Mouse (Mus musculus) urinary bladder, postnatal 25 days (tissue): ENCODE data around the gene Pum2.
"Not testable (repeated sequence)": the region's sequence is repeated elsewhere in the genome, so short reads cannot be mapped to it uniquely, and the experiment has no call there.

Experiments
- DNase-seq: peaks from one replicate; pipeline ENCODE4 v3.0.0; 2022; ENCODE audit warnings: low spot score

Gene Pum2

GRCm38 (mm10) chr12:8673974-8674306, at the start of gene Pum2:
TSS of gene Pum2 (plus strand) at chr12:8674134.
- DNase-seq, result peak; percentile 93

- no peak for DNase-seq
Measured at GRCm38 (mm10) chr12:8629537-8629936, 44.4 kb upstream of the Pum2 start.

DNA sequence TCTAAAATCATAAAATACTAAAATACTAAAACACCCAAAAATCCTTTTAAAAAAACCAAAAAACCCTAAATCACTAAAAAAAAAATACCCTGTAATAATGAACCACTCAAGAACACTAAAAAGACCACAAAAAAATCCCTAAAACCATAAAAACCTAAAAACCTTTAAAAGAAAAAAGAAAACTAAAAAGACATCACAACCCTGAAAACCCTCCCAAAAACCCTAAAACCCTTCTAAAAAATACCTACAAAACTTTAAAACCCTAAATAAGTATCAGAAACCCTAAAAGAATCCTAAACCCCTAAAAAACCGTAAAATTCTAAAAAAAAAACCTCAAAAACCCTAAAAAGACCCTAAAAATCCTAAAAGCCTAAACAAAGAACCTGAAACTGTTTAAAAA, 42.2 kb upstream of the Pum2 start:
- DNase-seq, result no peak

- no peak for DNase-seq
Measured at GRCm38 (mm10) chr12:8632737-8633365, 41.1 kb upstream of the Pum2 start.

DNA sequence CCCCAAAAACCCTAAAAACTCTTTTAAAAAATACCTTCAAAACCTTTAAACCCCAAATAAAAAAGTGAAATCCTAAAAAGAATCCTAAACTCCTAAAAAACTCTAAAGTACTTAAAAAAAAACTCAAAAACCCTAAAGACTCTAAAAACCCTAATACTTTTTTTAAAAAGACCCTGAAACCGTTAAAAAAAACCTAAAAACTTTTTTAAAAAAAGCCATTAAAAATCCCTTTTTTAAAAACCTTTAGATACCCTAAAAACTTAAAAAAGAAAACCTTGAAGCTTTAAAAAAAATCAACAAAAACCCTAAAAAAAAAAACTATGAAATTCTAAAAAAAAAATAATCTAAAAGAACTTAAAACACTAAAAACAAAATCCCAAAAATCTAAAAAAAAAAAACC, 39.6 kb upstream of the Pum2 start:
- no peak for DNase-seq

DNA sequence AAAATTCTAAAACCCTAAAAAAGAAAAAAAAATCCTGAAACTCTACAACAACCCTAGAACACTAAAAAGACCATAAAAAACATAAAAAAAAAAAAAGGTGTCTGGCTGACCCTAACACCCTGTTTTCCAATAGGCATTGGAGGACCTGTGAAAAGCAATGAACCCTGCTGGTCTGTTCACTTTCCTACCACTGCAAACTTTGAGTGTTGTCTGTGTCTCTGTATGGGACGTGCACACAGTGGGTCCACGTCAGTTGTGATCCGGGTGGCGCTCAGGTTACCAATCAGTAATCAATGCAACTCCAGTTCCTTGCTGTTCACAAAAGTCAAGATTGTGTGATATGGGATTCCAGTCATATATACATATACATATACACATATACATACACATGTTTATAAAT, 38.4 kb upstream of the Pum2 start:
- no peak for DNase-seq

GRCm38 (mm10) chr12:8636945-8637344, 37.0 kb upstream of the Pum2 start:
- no peak for DNase-seq

- peak; percentile 78 for DNase-seq
Measured at GRCm38 (mm10) chr12:8638411-8639087, 35.4 kb upstream of the Pum2 start.

- DNase-seq, result not testable (repeated sequence)
Measured at GRCm38 (mm10) chr12:8640186-8640585, 33.7 kb upstream of the Pum2 start.

DNA sequence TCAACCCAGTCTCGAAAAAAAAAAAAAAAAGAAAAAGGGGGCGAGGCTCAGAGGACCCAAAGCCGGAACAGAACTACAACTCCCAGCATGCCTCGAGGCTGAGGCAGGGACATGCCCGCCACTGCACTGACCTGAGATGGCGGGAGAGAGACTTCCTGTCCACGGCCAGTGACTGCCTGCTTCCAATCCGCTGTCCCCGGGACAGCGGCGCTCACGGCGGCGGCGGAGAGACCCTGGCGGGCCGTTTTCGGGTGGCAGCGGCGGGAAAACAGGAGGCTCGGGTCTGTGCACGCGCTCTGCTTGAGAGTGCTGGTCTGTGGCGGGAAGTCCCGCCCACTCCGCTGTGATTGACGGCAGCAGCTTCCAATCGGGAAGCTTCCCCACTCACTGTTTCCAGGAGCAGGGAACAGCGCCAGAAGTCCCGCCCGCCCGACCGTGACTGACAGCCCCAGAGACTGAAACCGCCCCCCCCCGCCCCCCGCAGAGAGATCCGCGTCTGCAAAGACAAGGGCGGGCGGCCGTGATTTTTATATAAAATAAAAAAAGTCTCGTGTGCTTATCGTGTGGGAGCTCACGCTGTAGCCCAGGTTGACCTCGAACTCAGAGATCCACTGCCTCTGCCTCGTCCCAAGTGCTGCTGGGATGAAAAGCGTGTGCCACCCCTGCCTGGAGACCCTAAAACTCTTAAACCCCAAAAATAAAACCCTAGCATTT, 33.1 kb upstream of the Pum2 start:
- DNase-seq, result peak; percentile 99

DNA sequence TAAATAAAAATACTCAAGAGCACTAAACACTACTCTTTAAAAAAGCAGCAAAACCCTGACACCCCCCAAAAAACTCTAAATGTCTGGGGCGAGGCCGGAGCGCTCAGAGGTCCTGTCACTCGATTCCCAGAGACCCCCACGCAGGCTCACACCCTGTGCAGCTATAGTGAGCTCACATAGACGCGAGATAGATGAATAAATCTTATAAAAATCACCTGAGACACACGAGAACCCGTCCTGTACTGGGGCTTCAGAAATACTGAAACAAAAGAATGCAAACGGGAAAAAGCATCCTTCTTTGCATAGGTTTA, 32.6 kb upstream of the Pum2 start:
- DNase-seq, result no peak

DNA sequence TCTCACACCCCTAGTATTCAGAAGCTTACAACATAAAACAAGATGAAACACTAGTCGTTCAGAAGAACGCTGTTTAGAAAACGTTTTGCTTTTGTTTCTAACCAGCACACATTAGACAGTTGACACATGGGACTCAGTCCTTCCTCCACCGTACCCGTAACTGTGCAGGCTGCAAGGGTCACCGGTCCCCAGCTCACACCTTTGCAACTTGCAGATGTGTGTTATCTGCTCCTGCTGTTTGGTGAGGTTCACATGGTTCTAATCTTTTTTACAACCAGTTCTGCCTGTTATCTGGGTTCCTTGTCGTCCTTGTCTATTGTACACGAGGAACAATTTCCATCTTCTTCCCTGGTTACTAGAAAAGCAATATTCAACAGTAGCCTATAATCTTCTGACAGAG, 25.7 kb upstream of the Pum2 start:
- DNase-seq, result not testable (repeated sequence)

GRCm38 (mm10) chr12:8650027-8650426, 23.9 kb upstream of the Pum2 start:
- DNase-seq, result peak; percentile 1

DNA sequence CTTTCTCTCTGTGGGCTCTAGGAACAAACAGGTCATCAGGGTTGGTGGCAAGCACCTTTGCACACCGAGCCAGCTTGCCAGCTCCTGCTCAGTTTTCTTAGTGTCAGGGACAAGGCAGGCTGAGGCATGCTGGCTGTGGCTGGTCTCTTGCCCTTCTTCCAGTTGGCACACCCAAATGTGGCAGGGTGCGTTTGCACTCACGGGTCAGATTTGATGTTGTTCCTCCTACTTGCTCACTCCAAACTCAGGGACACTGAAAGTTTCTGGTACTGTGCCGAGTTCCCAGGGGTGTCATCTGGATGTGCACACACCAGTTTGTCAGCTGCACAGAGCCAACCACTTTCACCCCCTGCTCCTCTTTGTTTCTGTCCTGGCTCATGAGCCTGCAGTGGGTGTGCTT, 17.3 kb upstream of the Pum2 start:
- DNase-seq, result peak; percentile 34

GRCm38 (mm10) chr12:8657116-8657515, 16.8 kb upstream of the Pum2 start:
- no peak for DNase-seq

DNA sequence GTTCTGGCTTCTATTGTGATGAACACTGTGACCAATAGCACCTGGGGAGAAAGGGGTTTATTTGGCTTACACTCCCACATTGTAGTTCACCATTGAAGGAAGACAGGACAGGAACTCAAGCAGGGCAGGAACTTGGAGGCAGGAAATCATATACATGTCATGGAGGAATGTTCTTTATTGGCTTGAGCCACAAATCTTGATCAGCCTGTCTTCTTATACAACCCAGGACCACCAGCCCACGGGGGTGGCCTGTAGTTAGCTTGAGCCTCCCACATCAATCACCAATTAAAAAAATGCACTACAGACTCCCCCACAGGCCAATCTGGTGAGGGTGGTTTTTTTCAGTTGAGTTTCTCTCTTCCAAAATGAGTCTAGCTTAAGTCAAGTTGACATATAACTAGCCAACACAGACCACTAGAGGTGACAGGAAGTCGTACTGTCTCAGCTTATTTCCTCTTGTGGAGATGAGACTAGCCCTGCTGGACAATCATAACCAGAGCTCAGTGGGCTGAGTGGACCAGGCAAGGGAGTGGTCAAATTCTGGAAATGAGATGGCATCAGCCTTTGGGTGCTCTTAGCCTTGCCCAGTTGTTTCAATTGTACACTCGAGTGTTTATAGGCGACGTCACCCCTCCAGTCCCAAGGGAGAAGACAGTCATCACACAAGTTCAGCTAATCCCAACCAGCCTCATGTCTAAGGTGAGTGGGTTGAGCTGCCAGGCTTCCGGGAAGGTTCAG, 16.1 kb upstream of the Pum2 start:
- DNase-seq, result no peak

DNA sequence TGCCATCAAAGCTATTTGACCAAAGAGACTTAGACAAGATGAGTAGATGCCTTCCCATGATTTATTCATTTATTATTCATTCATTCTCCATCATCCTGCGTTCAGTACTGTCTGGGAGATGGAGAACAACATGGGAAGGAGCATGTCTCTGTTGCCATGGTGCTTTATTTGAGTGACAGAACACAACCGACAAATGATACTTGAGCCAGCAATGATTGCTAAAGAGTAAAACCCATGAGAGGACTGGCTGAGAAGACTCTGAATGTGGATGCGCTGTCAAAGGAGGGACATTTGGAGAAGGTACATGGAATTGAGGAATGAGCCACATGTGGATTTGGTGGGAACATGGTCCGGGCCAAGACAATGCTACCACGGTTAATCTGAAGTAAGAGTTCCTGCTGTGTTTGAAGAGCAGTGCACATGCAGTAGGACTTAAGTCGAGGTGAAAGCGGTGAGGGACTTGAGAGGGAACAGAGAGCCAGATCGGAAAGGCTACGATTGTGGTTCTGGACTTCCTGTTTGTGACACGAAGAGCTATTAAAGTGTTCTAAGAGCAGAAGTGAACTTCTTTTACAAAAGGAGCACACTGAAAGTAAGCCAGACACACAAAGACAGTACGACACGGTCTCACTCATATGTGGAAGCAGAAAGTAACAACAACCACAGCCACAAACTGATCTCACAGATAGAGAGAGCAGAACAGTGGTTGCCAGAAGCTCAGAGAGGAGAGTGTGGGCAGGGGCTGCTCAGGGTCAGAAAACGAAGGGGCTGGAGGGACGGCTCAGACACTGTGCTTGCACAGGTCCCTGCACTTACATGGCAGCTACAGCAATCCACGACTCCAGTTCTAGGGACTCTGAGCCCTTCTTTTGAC, 14.3 kb upstream of the Pum2 start:
- DNase-seq, result no peak

DNA sequence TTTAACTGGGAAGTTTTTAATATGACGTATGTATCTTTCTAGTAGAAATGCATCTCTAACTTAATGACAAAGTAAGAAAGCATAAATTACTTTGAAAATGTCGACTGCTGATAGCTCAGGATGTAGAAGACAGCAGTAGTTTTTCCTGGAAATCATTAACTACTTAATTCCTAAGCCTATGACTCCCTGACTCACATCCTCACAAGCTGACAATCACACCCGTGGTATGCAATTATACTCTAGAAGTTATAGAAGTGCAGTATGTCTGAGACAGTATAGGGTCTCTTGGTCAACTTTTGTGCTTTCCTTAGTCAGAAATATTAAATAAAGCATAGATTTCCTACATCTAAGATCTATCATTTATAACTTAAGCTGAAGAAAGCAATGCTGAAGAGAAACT, 12.2 kb upstream of the Pum2 start:
- DNase-seq, result no peak

DNA sequence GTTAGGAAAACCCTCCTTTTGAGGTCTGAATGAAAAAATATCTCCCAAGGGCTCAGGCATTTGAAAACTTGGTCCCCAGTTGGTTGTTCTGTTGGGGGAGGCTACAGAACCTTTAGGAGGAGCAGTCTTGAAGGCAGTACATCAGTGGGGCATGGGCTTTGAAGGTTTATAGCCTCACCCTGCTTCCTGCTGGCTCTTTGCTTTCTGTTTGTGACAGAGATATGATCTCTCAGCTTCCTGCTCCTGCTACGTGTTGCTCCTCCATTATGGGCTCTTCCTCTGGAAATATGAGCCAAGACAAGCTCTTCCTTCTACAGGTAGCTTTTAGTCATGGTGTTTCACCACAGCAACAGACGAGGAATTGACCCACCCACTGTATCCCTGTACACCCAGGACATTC, 11.8 kb upstream of the Pum2 start:
- no peak for DNase-seq

DNA sequence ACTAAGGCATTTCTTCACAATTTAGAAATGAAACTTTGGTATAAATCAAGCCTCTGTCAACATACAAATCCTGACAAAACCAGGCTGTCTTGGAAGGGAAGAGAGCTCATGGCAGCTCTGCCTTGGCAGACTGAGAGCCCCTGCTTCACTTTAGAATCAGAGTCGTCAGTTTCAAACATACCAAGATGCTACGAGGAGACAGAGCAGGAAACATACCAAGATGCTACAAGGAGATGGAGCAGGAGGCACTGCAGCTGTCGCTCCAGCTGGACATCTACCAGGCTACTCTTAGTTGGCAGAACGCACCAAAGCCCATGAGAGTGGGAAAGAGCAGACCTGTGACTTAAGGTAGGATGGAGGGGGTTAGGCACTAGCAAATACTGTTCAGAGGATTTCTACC, 11.2 kb upstream of the Pum2 start:
- no peak for DNase-seq

- no peak for DNase-seq
Measured at GRCm38 (mm10) chr12:8667473-8668255, 6.3 kb upstream of the Pum2 start.
